Mouse (Mus musculus) stomach, postnatal 0 days (tissue): ENCODE results near the gene Tmem245. TPM values are rescaled to one million over a fixed set of nuclear protein-coding genes. Genes with fewer than 3 reads are reported as not detected.

ENCODE experiments used
- ATAC-seq: fragments of 200-750 bp; cut with Nextera tagmentation; 2 replicates; pipeline ENCODE4 v1.8.0; 2017; ENCODE audit not compliant: low FRiP score, low TSS enrichment
- DNase-seq: peaks from one replicate; pipeline ENCODE4 v3.0.0-alpha.2; 2016; ENCODE audit warnings: low spot score
- H3K27ac ChIP-seq: fragments of 300-500 bp; sonication (generic); replicated peaks from 2 replicates; pipeline ENCODE4 v1.5.1; 2014; ENCODE audit warnings: mild to moderate bottlenecking, control low read depth
- H3K27me3 ChIP-seq: fragments of 300-500 bp; sonication (generic); 2 replicates; pipeline ENCODE4 v1.6.1; 2014; ENCODE audit warnings: low read length; ENCODE audit not compliant: control insufficient read depth, insufficient read depth
- H3K36me3 ChIP-seq: fragments of 300-500 bp; sonication (generic); 2 replicates; pipeline ENCODE4 v1.6.1; 2014; ENCODE audit warnings: low read length, mixed read lengths; ENCODE audit not compliant: control insufficient read depth, insufficient read depth
- H3K4me1 ChIP-seq: fragments of 300-500 bp; sonication (generic); replicated peaks from 2 replicates; pipeline ENCODE4 v1.6.1; 2014; ENCODE audit warnings: antibody characterized with exemption; ENCODE audit not compliant: control insufficient read depth, insufficient read depth
- H3K4me2 ChIP-seq: fragments of 300-500 bp; sonication (generic); replicated peaks from 2 replicates; pipeline ENCODE4 v1.6.1; 2014; ENCODE audit warnings: low read depth, mild to moderate bottlenecking, control low read depth, moderate library complexity
- H3K4me3 ChIP-seq: fragments of 300-500 bp; sonication (generic); 2 replicates; pipeline ENCODE4 v1.5.1; 2014; ENCODE audit warnings: low read depth, low read length, control low read depth
- H3K9ac ChIP-seq: fragments of 300-500 bp; sonication (generic); 2 replicates; pipeline ENCODE4 v1.6.1; 2014; ENCODE audit warnings: mild to moderate bottlenecking, low read length, control low read depth, mixed read lengths
- H3K9me3 ChIP-seq: fragments of 300-500 bp; sonication (generic); 2 replicates; pipeline ENCODE4 v1.6.1; 2016; ENCODE audit warnings: low read length; ENCODE audit not compliant: control insufficient read depth
- CTCF ChIP-seq: IDR thresholded peaks from 2 replicates; pipeline ENCODE4 v1.5.1; 2016; ENCODE audit warnings: antibody characterized with exemption, low read depth, mild to moderate bottlenecking, moderate library complexity
- EP300 ChIP-seq: optimal IDR thresholded peaks from 2 replicates; pipeline ENCODE3; 2016; ENCODE audit warnings: antibody characterized with exemption
- WGBS: fragments of 180-500 bp; shearing (Covaris S2); extraction: QIAGEN DNeasy Blood & Tissue Kit; methylation state at CpG from one replicate; pipeline ENCODE4 v1.1.7; 2014; 5-methylcytosine and 5-hydroxymethylcytosine counted together
- polyA plus RNA-seq: library from polyadenylated mRNA; unstranded; fragments of >200 nt; fragmentation: Nextera tagmentation; extraction: Ambion mirVana; gene quantifications from 2 replicates; pipeline ENCODE4 v1.2.1, GENCODE M21; 2015

The Tmem245 gene
- polyA plus RNA-seq, 1 experiment from 2014 or later = 4.9 TPM

- WGBS = 66% methylated on average over 6 of the region's 6 CpGs
- H3K9ac ChIP-seq = no peak overlapping the region
- H3K27me3 ChIP-seq = no peaks in the 10 kb centered on the region
- H3K4me2 ChIP-seq = no peak overlapping the region
- DNase-seq (no peak), ATAC-seq (no peak)
- H3K4me1 ChIP-seq = peaks cover 7% of the 10 kb centered on the region; the same call in 1 of the 2 replicates
- H3K36me3 ChIP-seq = no peaks in the 10 kb centered on the region
- H3K4me3 ChIP-seq = no peak overlapping the region
- TF ChIP-seq EP300 (no peak), CTCF (no peak)
- H3K27ac ChIP-seq = no peak overlapping the region
- no peaks in the 10 kb centered on the region for H3K9me3 ChIP-seq
Observed at GRCm38 (mm10) chr4:56949494-56949893, 2.3 kb upstream of the Tmem245 start.

GRCm38 (mm10) chr4:56946180-56946579 is 1.1 kb downstream of the Tmem245 start:
- Histone ChIP-seq H3K27ac (peak overlapping the region; percentile 95), H3K36me3 (no peaks in the 10 kb centered on the region), H3K9ac (peak overlapping the region; percentile 86), H3K9me3 (no peaks in the 10 kb centered on the region), H3K4me3 (peak overlapping the region; percentile 86), H3K27me3 (no peaks in the 10 kb centered on the region), H3K4me1 (peaks cover 7% of the 10 kb centered on the region; the same call in 1 of the 2 replicates), H3K4me2 (peak overlapping the region; percentile 93)
- WGBS = under 1% methylated on average over 14 of the region's 14 CpGs
- no peak for DNase-seq
- no peak for TF ChIP-seq CTCF
- peak; percentile 30; the same call in 1 of the 2 replicates for ATAC-seq

- no peaks in the 10 kb centered on the region for H3K27me3 ChIP-seq
- ATAC-seq = no peak
- H3K27ac ChIP-seq = no peak overlapping the region
- peaks cover 7% of the 10 kb centered on the region; the same call in 1 of the 2 replicates for H3K4me1 ChIP-seq
- no peak overlapping the region for H3K9ac ChIP-seq
- no peaks in the 10 kb centered on the region for H3K9me3 ChIP-seq
- 22% methylated on average over 4 of the region's 4 CpGs for WGBS
- DNase-seq = no peak
- H3K36me3 ChIP-seq = no peaks in the 10 kb centered on the region
- TF ChIP-seq CTCF = no peak
- H3K4me3 ChIP-seq = no peak overlapping the region
- 0 out of 2 replicates have a peak overlapping the region, but pooled peaks have one; percentile 3 for H3K4me2 ChIP-seq
Observed at GRCm38 (mm10) chr4:56944286-56944685, 3.0 kb downstream of the Tmem245 start.

- H3K9me3 ChIP-seq = no peaks in the 10 kb centered on the region
- no peaks in the 10 kb centered on the region for H3K27me3 ChIP-seq
- H3K4me1 ChIP-seq = peaks cover 7% of the 10 kb centered on the region; the same call in 1 of the 2 replicates
- H3K36me3 ChIP-seq = no peaks in the 10 kb centered on the region
- 53% methylated on average over 1 of the region's 1 CpGs for WGBS
- DNase-seq = no peak
- no peak overlapping the region for H3K4me2 ChIP-seq
- H3K4me3 ChIP-seq = no peak overlapping the region
- ATAC-seq = no peak
- no peak overlapping the region for H3K9ac ChIP-seq
- no peak overlapping the region for H3K27ac ChIP-seq
- TF ChIP-seq EP300 (no peak), CTCF (no peak)
Observed at GRCm38 (mm10) chr4:56943258-56943657, 4.0 kb downstream of the Tmem245 start.

DNA sequence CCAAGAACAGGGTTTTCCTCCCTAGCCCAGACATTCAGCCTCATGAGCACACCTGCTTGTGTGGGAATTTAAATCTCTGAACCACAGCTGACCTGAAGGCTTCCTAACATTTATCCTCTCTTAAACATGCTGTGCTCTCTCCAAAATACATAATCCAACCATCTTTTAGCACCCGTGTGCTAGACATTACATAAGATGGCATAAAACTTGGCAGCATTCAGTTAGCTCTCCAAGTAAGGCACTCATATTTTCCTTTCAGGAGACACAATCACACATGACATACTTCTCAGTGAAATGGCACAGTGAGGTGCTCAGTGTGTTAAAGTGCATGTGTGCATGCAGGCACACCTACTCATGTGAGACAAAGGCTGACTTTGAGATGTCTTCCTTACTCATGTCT is 4.7 kb downstream of the Tmem245 start:
- no peak for TF ChIP-seq EP300
- no peak for TF ChIP-seq CTCF
- Histone ChIP-seq H3K4me1 (peaks cover 7% of the 10 kb centered on the region; the same call in 1 of the 2 replicates), H3K9me3 (no peaks in the 10 kb centered on the region), H3K36me3 (no peaks in the 10 kb centered on the region), H3K27ac (no peak overlapping the region), H3K9ac (no peak overlapping the region), H3K27me3 (no peaks in the 10 kb centered on the region), H3K4me3 (no peak overlapping the region), H3K4me2 (no peak overlapping the region)
- WGBS = 45% methylated on average over 1 of the region's 1 CpGs
- DNase-seq = no peak
- no peak for ATAC-seq

DNA sequence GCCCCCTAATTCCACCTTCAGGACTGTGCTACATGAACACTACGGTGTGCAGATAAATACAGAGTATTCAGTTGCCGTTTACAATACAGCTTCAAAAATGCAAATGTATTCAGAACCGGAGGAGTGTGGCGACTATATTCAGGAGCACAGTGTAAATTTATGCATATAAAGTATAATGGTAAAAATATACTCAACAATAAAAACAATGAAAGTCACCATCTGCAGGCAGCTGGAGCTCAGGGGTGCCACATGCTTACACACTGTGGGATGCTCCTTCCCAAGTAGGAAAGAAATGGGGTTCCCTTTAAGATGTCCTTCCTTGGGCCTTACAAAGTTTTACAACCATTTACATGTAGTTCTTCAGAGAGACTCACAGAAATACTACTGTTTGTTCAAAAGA is 5.8 kb downstream of the Tmem245 start:
- Histone ChIP-seq H3K4me3 (no peak overlapping the region), H3K4me2 (no peak overlapping the region), H3K27me3 (no peaks in the 10 kb centered on the region), H3K36me3 (no peaks in the 10 kb centered on the region), H3K27ac (no peak overlapping the region), H3K4me1 (peaks cover 7% of the 10 kb centered on the region; the same call in 1 of the 2 replicates), H3K9me3 (no peaks in the 10 kb centered on the region), H3K9ac (no peak overlapping the region)
- no peak for TF ChIP-seq EP300
- no peak for TF ChIP-seq CTCF
- no peak for ATAC-seq
- DNase-seq = no peak
- WGBS = 75% methylated on average over 4 of the region's 4 CpGs
